Mouse (Mus musculus) limb, embryonic 10.5 days (tissue): ENCODE measurements around the gene Traf3ip2. TPM values are rescaled to one million over a fixed set of nuclear protein-coding genes. Genes with fewer than 3 reads are reported as not detected.

Experiments
- DNase-seq: peaks from one replicate; pipeline ENCODE4 v3.0.0-alpha.2; 2017; ENCODE audit warnings: low spot score
- H3K27ac ChIP-seq: fragments of 300-500 bp; sonication (generic); 2 replicates; pipeline ENCODE4 v1.5.1; 2016; ENCODE audit warnings: mild to moderate bottlenecking
- H3K27me3 ChIP-seq: fragments of 300-500 bp; sonication (generic); 2 replicates; pipeline ENCODE4 v1.6.1; 2016; ENCODE audit warnings: low read depth, mild to moderate bottlenecking; ENCODE audit not compliant: poor library complexity, severe bottlenecking
- H3K36me3 ChIP-seq: fragments of 300-500 bp; sonication (generic); 2 replicates; pipeline ENCODE4 v1.6.1; 2016; ENCODE audit warnings: mild to moderate bottlenecking, moderate library complexity
- H3K4me1 ChIP-seq: fragments of 300-500 bp; sonication (generic); 2 replicates; pipeline ENCODE4 v1.6.1; 2016
- H3K4me3 ChIP-seq: fragments of 300-500 bp; sonication (generic); 2 replicates; pipeline ENCODE4 v1.5.1; 2016; ENCODE audit warnings: mild to moderate bottlenecking, moderate library complexity
- H3K9me3 ChIP-seq: fragments of 300-500 bp; sonication (generic); replicated peaks from 2 replicates; pipeline ENCODE4 v1.6.1; 2016; ENCODE audit warnings: mild to moderate bottlenecking
- WGBS: fragments of 180-500 bp; shearing (Covaris S2); methylation state at CpG from one replicate; pipeline ENCODE4 v1.1.7; 2016; 5-methylcytosine and 5-hydroxymethylcytosine counted together
- polyA plus RNA-seq: library from polyadenylated mRNA; unstranded; fragments of >200 nt; fragmentation: Nextera tagmentation; extraction: Ambion mirVana; gene quantifications from 2 replicates; pipeline ENCODE4 v1.2.1, GENCODE M21; 2016

Traf3ip2 gene
- 7.2 and 8.7 TPM in 2 replicates for polyA plus RNA-seq

- WGBS: 30% methylated on average over 4 of the region's 4 CpGs
- no peak for DNase-seq
- Histone ChIP-seq H3K4me3 (peak within 1 kb of the TSS; percentile 42), H3K9me3 (no peaks in the 10 kb centered on the region), H3K4me1 (peaks cover 49% of the 10 kb centered on the region), H3K27me3 (no peaks in the 10 kb centered on the region), H3K27ac (peak within 1 kb of the TSS; percentile 88), H3K36me3 (no peaks in the 10 kb centered on the region)
Measured at GRCm38 (mm10) chr10:39612633-39612988, at the start of gene Traf3ip2. Gene Traf3ip2 (plus strand): TSS chr10:39612934.

GRCm38 (mm10) chr10:39563552-39564223, 49.0 kb upstream of the Traf3ip2 start:
- no peak for DNase-seq
- H3K36me3 ChIP-seq: no peaks in the 10 kb centered on the region
- H3K27ac ChIP-seq: peak overlapping the region; percentile 81
- no peaks in the 10 kb centered on the region for H3K27me3 ChIP-seq
- no peaks in the 10 kb centered on the region for H3K9me3 ChIP-seq
- peaks cover 47% of the 10 kb centered on the region for H3K4me1 ChIP-seq
- WGBS: 42% methylated on average over 24 of the region's 24 CpGs
- no peak overlapping the region for H3K4me3 ChIP-seq

- H3K4me3 ChIP-seq: no peak overlapping the region
- 87% methylated on average over 12 of the region's 12 CpGs for WGBS
- DNase-seq: no peak
Measured at GRCm38 (mm10) chr10:39566901-39567300, 45.8 kb upstream of the Traf3ip2 start.

GRCm38 (mm10) chr10:39568991-39569390, 43.7 kb upstream of the Traf3ip2 start:
- no peak for DNase-seq
- 89% methylated on average over 4 of the region's 4 CpGs for WGBS
- no peak overlapping the region; the same call in 1 of the 2 replicates for H3K27ac ChIP-seq
- no peak overlapping the region for H3K4me3 ChIP-seq
- H3K36me3 ChIP-seq: no peaks in the 10 kb centered on the region
- H3K27me3 ChIP-seq: no peaks in the 10 kb centered on the region
- H3K9me3 ChIP-seq: no peaks in the 10 kb centered on the region
- peaks cover 42% of the 10 kb centered on the region for H3K4me1 ChIP-seq

More at GRCm38 (mm10) chr10:39566901-39567300, 45.8 kb upstream of the Traf3ip2 start:
- Histone ChIP-seq H3K9me3 (no peaks in the 10 kb centered on the region), H3K27ac (no peak overlapping the region), H3K4me1 (peaks cover 46% of the 10 kb centered on the region), H3K36me3 (no peaks in the 10 kb centered on the region), H3K27me3 (no peaks in the 10 kb centered on the region)

GRCm38 (mm10) chr10:39571011-39571410, 41.7 kb upstream of the Traf3ip2 start:
- Histone ChIP-seq H3K27ac (no peak overlapping the region), H3K36me3 (no peaks in the 10 kb centered on the region), H3K4me3 (no peak overlapping the region), H3K4me1 (peaks cover 30% of the 10 kb centered on the region), H3K9me3 (no peaks in the 10 kb centered on the region), H3K27me3 (no peaks in the 10 kb centered on the region)
- DNase-seq: no peak
- WGBS: 76% methylated on average over 7 of the region's 7 CpGs

GRCm38 (mm10) chr10:39572050-39572671, 40.6 kb upstream of the Traf3ip2 start:
- H3K27ac ChIP-seq: peak overlapping the region; percentile 65
- no peaks in the 10 kb centered on the region for H3K9me3 ChIP-seq
- peaks cover 30% of the 10 kb centered on the region for H3K4me1 ChIP-seq
- 69% methylated on average over 9 of the region's 9 CpGs for WGBS
- H3K36me3 ChIP-seq: no peaks in the 10 kb centered on the region
- no peak for DNase-seq
- no peaks in the 10 kb centered on the region for H3K27me3 ChIP-seq
- H3K4me3 ChIP-seq: no peak overlapping the region

GRCm38 (mm10) chr10:39572672-39573051, 40.1 kb upstream of the Traf3ip2 start:
- peaks cover 34% of the 10 kb centered on the region for H3K4me1 ChIP-seq
- H3K27me3 ChIP-seq: no peaks in the 10 kb centered on the region
- H3K9me3 ChIP-seq: no peaks in the 10 kb centered on the region
- H3K4me3 ChIP-seq: no peak overlapping the region
- peak overlapping the region; percentile 65 for H3K27ac ChIP-seq
- 52% methylated on average over 6 of the region's 6 CpGs for WGBS
- H3K36me3 ChIP-seq: no peaks in the 10 kb centered on the region
- DNase-seq: no peak

- WGBS: 90% methylated on average over 6 of the region's 6 CpGs
- Histone ChIP-seq H3K36me3 (no peaks in the 10 kb centered on the region), H3K4me1 (peaks cover 48% of the 10 kb centered on the region), H3K9me3 (no peaks in the 10 kb centered on the region), H3K27me3 (no peaks in the 10 kb centered on the region), H3K27ac (no peak overlapping the region), H3K4me3 (no peak overlapping the region)
- no peak for DNase-seq
Measured at GRCm38 (mm10) chr10:39576466-39576865, 36.3 kb upstream of the Traf3ip2 start.

- Histone ChIP-seq H3K4me1 (peaks cover 52% of the 10 kb centered on the region), H3K27ac (peak overlapping the region; percentile 54), H3K4me3 (no peak overlapping the region), H3K9me3 (no peaks in the 10 kb centered on the region), H3K27me3 (no peaks in the 10 kb centered on the region), H3K36me3 (no peaks in the 10 kb centered on the region)
- no peak for DNase-seq
- 60% methylated on average over 8 of the region's 8 CpGs for WGBS
Measured at GRCm38 (mm10) chr10:39580477-39580876, 32.3 kb upstream of the Traf3ip2 start.

GRCm38 (mm10) chr10:39582385-39582784, 30.3 kb upstream of the Traf3ip2 start:
- Histone ChIP-seq H3K27ac (no peak overlapping the region), H3K9me3 (no peaks in the 10 kb centered on the region), H3K27me3 (no peaks in the 10 kb centered on the region), H3K4me3 (no peak overlapping the region), H3K36me3 (no peaks in the 10 kb centered on the region), H3K4me1 (peaks cover 54% of the 10 kb centered on the region)
- WGBS: 89% methylated on average over 2 of the region's 2 CpGs
- no peak for DNase-seq

GRCm38 (mm10) chr10:39583718-39584117, 29.0 kb upstream of the Traf3ip2 start:
- Histone ChIP-seq H3K27me3 (no peaks in the 10 kb centered on the region), H3K27ac (0 out of 2 replicates have a peak overlapping the region, but pooled peaks have one; percentile 39), H3K4me3 (no peak overlapping the region), H3K9me3 (no peaks in the 10 kb centered on the region), H3K36me3 (no peaks in the 10 kb centered on the region), H3K4me1 (peaks cover 55% of the 10 kb centered on the region)
- no peak for DNase-seq
- 82% methylated on average over 12 of the region's 12 CpGs for WGBS

GRCm38 (mm10) chr10:39587290-39587925, 25.3 kb upstream of the Traf3ip2 start:
- H3K9me3 ChIP-seq: no peaks in the 10 kb centered on the region
- H3K27ac ChIP-seq: 0 out of 2 replicates have a peak overlapping the region, but pooled peaks have one; percentile 51
- H3K27me3 ChIP-seq: no peaks in the 10 kb centered on the region
- no peaks in the 10 kb centered on the region for H3K36me3 ChIP-seq
- peaks cover 33% of the 10 kb centered on the region for H3K4me1 ChIP-seq
- WGBS: 74% methylated on average over 5 of the region's 5 CpGs
- H3K4me3 ChIP-seq: no peak overlapping the region
- peak; percentile 29 for DNase-seq
